Mouse (Mus musculus): Measurements from ENCODE around the gene Ebp.
A peak's percentile ranks its signal among the peaks of the same experiment; 100 is the strongest.

Gene Ebp

GRCm38 (mm10) chrX:8193419-8193723 is at the start of gene Ebp:
TSS of gene Ebp (minus strand) at chrX:8193512.
- no peak for DNase-seq (ENCODE audit: low spot score in 2 of 2)

- DNase-seq (ENCODE audit: low spot score in 2 of 2) = no peak
Observed at GRCm38 (mm10) chrX:8238804-8239395, 45.6 kb upstream of the Ebp start.

GRCm38 (mm10) chrX:8236704-8237103 is 43.4 kb upstream of the Ebp start:
- no peak for DNase-seq (ENCODE audit: low spot score in 2 of 2)

- no peak for DNase-seq (ENCODE audit: low spot score in 2 of 2)
Observed at GRCm38 (mm10) chrX:8233602-8234001, 40.3 kb upstream of the Ebp start.

GRCm38 (mm10) chrX:8230272-8230671 is 37.0 kb upstream of the Ebp start:
- DNase-seq (ENCODE audit: low spot score in 2 of 2) = no peak

- DNase-seq (ENCODE audit: low spot score in 2 of 2) = no peak
Observed at GRCm38 (mm10) chrX:8223473-8223872, 30.2 kb upstream of the Ebp start.

GRCm38 (mm10) chrX:8222678-8223421 is 29.5 kb upstream of the Ebp start:
- DNase-seq (ENCODE audit: low spot score in 2 of 2) = no peak

- DNase-seq (ENCODE audit: low spot score in 2 of 2) = no peak
Observed at GRCm38 (mm10) chrX:8222296-8222677, 29.0 kb upstream of the Ebp start.

- DNase-seq (ENCODE audit: low spot score in 2 of 2) = no peak
Observed at GRCm38 (mm10) chrX:8219651-8220050, 26.3 kb upstream of the Ebp start.

GRCm38 (mm10) chrX:8218114-8218513 is 24.8 kb upstream of the Ebp start:
- DNase-seq (ENCODE audit: low spot score in 2 of 2) = no peak

GRCm38 (mm10) chrX:8217383-8217782 is 24.1 kb upstream of the Ebp start:
- no peak for DNase-seq (ENCODE audit: low spot score in 2 of 2)

- DNase-seq (ENCODE audit: low spot score in 2 of 2) = no peak
Observed at GRCm38 (mm10) chrX:8211490-8212207, 18.3 kb upstream of the Ebp start.

GRCm38 (mm10) chrX:8209720-8210119 is 16.4 kb upstream of the Ebp start:
- no peak for DNase-seq (ENCODE audit: low spot score in 2 of 2)

- no peak for DNase-seq (ENCODE audit: low spot score in 2 of 2)
Observed at GRCm38 (mm10) chrX:8207224-8207623, 13.9 kb upstream of the Ebp start.

- no peak for DNase-seq (ENCODE audit: low spot score in 2 of 2)
Observed at GRCm38 (mm10) chrX:8206694-8207197, 13.4 kb upstream of the Ebp start.

GRCm38 (mm10) chrX:8206015-8206693 is 12.8 kb upstream of the Ebp start, which contains the start of gene Porcn:
TSS of gene Porcn (minus strand) at chrX:8206525.
- DNase-seq (ENCODE audit: low spot score in 2 of 2) = peak; percentile 69 to 85

GRCm38 (mm10) chrX:8205551-8205950 is 12.2 kb upstream of the Ebp start:
- DNase-seq (ENCODE audit: low spot score in 2 of 2) = no peak

- no peak for DNase-seq (ENCODE audit: low spot score in 2 of 2)
Observed at GRCm38 (mm10) chrX:8205088-8205487, 11.8 kb upstream of the Ebp start.

GRCm38 (mm10) chrX:8204076-8204475 is 10.8 kb upstream of the Ebp start:
- DNase-seq (ENCODE audit: low spot score in 2 of 2) = no peak

- DNase-seq (ENCODE audit: low spot score in 2 of 2) = no peak
Observed at GRCm38 (mm10) chrX:8203105-8203504, 9.8 kb upstream of the Ebp start.

GRCm38 (mm10) chrX:8192640-8193418 is 483 bp downstream of the Ebp start:
- peak; percentile 71 to 76 for DNase-seq (ENCODE audit: low spot score in 2 of 2)

All from urinary bladder, postnatal 4 days (tissue).